Mouse (Mus musculus) kidney, adult 2 months (tissue): ENCODE results near the gene Tmem242. TPM values are rescaled to one million over a fixed set of nuclear protein-coding genes. Genes with fewer than 3 reads are reported as not detected.
"Not testable (repeated sequence)": the region's sequence is repeated elsewhere in the genome, so short reads cannot be mapped to it uniquely, and the experiment has no call there.

Experiments
- DNase-seq: peaks from one replicate; pipeline ENCODE4 v3.0.0; 2021
- H3K27ac ChIP-seq: fragments of 200-500 bp; 2 replicates; pipeline ENCODE4 v1.5.1; 2012; ENCODE audit warnings: low read depth, low read length, control low read depth, inconsistent platforms; ENCODE audit not compliant: insufficient read depth
- H3K27me3 ChIP-seq: fragments of 200-500 bp; replicated peaks from 2 replicates; pipeline ENCODE4 v1.6.1; 2012; ENCODE audit warnings: mild to moderate bottlenecking, moderate library complexity, low read length, inconsistent platforms; ENCODE audit not compliant: control insufficient read depth, insufficient read depth
- H3K36me3 ChIP-seq: fragments of 200-500 bp; 2 replicates; pipeline ENCODE4 v1.6.1; 2012; ENCODE audit warnings: mild to moderate bottlenecking, moderate library complexity, low read length, inconsistent platforms; ENCODE audit not compliant: control insufficient read depth, insufficient read depth
- H3K4me1 ChIP-seq: fragments of 200-500 bp; 2 replicates; pipeline ENCODE4 v1.6.1; 2011; ENCODE audit warnings: low read length; ENCODE audit not compliant: control insufficient read depth, insufficient read depth
- H3K4me3 ChIP-seq: fragments of 200-500 bp; 2 replicates; pipeline ENCODE4 v1.5.1; 2011; ENCODE audit warnings: mild to moderate bottlenecking, low read depth, low read length, control low read depth; ENCODE audit not compliant: insufficient read depth
- CTCF ChIP-seq: fragments of 200-500 bp; conservative IDR thresholded peaks from 2 replicates; pipeline ENCODE4 v1.5.1; 2011; ENCODE audit warnings: low read depth, mild to moderate bottlenecking, control low read depth, low read length, moderate library complexity, mixed read lengths; ENCODE audit not compliant: insufficient read depth, insufficient read length
- POLR2A ChIP-seq: fragments of 200-500 bp; IDR thresholded peaks from one replicate; pipeline ENCODE4 v1.6.1; 2011; ENCODE audit warnings: low read depth, low read length, control low read depth
- WGBS: fragments of 180-500 bp; shearing (Covaris S2); methylation state at CpG from one replicate; pipeline ENCODE4 v1.1.7; 2018; 5-methylcytosine and 5-hydroxymethylcytosine counted together
- polyA plus RNA-seq: library from polyadenylated mRNA; depleted of rRNA; stranded (reverse); fragments of >200 nt; gene quantifications from 2 replicates; pipeline ENCODE4 v1.2.3, GENCODE M21; 2012

Tmem242 gene
- polyA plus RNA-seq, 1 experiment = 28.2 TPM

- DNase-seq = peak; percentile 20
- Histone ChIP-seq H3K36me3 (no peaks in the 10 kb centered on the region), H3K27ac (peak overlapping the region; percentile 41), H3K4me3 (no peak overlapping the region), H3K27me3 (no peaks in the 10 kb centered on the region), H3K4me1 (0 out of 2 replicates have a peak, but pooled peaks cover 5% of the 10 kb centered on the region)
- TF ChIP-seq POLR2A (no peak), CTCF (no peak)
- 38% methylated on average over 8 of the region's 8 CpGs for WGBS
Observed at GRCm38 (mm10) chr17:5466736-5467135, 26.7 kb upstream of the Tmem242 start.

DNA sequence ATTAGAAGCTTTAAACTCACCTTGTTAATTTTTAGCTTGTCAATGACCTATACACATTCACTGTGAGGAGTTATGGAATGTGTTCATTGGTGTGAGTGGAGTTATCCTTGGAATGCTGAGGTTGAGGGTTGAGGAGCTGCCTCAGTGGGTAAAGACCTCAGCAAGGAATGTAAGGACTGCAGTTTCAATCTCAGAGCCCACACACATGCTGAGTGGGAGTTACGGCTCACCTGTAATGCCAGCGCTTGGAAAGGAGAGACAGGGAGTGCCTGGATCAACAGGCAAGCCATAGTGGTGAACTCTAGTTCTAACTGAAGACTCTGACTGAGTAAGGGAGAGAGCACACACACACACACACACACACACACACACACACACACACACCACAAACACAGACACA, 23.9 kb upstream of the Tmem242 start:
- TF ChIP-seq POLR2A = no peak
- TF ChIP-seq CTCF = no peak
- no peaks in the 10 kb centered on the region for H3K36me3 ChIP-seq
- H3K4me1 ChIP-seq = 0 out of 2 replicates have a peak, but pooled peaks cover 5% of the 10 kb centered on the region
- no peak for DNase-seq
- no peak overlapping the region for H3K4me3 ChIP-seq
- H3K27me3 ChIP-seq = no peaks in the 10 kb centered on the region
- 61% methylated on average over 2 of the region's 2 CpGs for WGBS
- H3K27ac ChIP-seq = no peak overlapping the region

DNA sequence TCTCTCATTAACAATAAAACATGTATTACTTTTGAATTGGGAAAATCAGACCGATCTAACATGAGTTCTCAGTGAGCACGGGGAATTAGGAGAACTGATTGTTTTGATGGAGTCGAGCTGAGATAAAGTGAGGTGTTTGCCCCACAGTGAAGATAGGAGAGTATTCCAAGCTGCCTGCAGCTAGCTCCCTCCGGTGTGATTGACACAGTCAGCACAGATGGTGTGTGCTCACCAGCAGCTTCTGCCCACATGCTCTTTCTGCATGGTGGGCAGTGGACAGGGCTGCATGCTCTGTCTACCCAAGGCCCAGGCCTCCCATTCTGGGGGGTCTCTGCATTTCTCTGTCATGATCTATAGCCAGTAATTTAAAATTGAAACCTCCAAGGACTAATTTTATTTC, 13.6 kb upstream of the Tmem242 start:
- Histone ChIP-seq H3K27ac (no peak overlapping the region), H3K4me3 (no peak overlapping the region), H3K4me1 (no peaks in the 10 kb centered on the region), H3K27me3 (no peaks in the 10 kb centered on the region), H3K36me3 (no peaks in the 10 kb centered on the region)
- DNase-seq = no peak
- WGBS = 86% methylated on average over 4 of the region's 4 CpGs
- no peak for TF ChIP-seq CTCF
- TF ChIP-seq POLR2A = no peak

DNA sequence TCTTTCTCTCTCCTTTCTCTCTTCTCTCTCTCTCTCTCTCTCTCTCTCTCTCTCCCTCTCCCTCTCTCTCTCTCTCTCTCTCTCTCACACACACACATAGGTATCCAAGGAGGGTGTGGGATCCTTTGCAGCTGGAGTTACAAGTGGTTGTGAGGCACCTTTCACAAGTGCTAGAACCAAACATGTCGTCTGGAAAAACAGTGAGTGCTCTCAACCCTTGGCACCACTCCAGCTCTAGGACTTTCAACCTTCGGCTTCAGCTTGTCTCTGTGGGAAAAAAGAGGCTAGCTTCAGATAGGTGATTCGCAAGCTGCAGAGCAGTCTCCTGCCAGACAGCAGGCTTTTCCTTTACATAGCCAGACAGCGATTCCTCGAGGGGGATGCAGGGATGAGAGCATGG, 3.7 kb upstream of the Tmem242 start:
- DNase-seq = peak; percentile 61
- TF ChIP-seq POLR2A = no peak
- TF ChIP-seq CTCF = no peak
- no peaks in the 10 kb centered on the region for H3K4me1 ChIP-seq
- WGBS = 37% methylated on average over 5 of the region's 5 CpGs
- no peaks in the 10 kb centered on the region for H3K27me3 ChIP-seq
- no peaks in the 10 kb centered on the region for H3K36me3 ChIP-seq
- no peak overlapping the region for H3K4me3 ChIP-seq
- H3K27ac ChIP-seq = no peak overlapping the region

GRCm38 (mm10) chr17:5443260-5443659, 3.2 kb upstream of the Tmem242 start:
- Histone ChIP-seq H3K27me3 (no peaks in the 10 kb centered on the region), H3K27ac (no peak overlapping the region), H3K4me3 (no peak overlapping the region), H3K4me1 (no peaks in the 10 kb centered on the region), H3K36me3 (no peaks in the 10 kb centered on the region)
- DNase-seq = no peak
- WGBS = 66% methylated on average over 3 of the region's 3 CpGs
- TF ChIP-seq CTCF = no peak
- TF ChIP-seq POLR2A = no peak

DNA sequence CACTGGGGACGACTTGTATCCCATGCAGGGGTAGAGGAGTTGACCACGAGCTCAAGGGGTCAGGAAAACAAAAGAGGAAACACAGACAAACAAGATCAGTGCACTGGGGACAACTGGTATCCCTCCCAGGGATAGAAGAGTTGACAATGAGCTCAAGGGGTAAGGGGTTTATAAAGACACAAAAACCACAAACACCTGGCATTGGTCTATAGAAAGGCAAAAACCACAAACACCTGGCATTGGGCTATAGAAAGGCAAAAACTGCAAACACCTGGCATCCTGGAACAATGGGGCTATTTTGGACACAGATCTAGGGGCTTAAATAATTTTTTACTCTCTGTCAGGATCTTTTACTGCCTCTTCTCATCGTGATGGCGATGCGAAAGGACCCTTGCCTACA, 2.3 kb upstream of the Tmem242 start:
- not testable (repeated sequence) for H3K27me3 ChIP-seq, H3K36me3 ChIP-seq, H3K4me3 ChIP-seq, H3K4me1 ChIP-seq, DNase-seq, H3K27ac ChIP-seq
- WGBS = 85% methylated on average over 5 of the region's 5 CpGs

- 2% methylated on average over 8 of the region's 8 CpGs for WGBS
- H3K27ac ChIP-seq = peak overlapping the region; percentile 72
- H3K4me3 ChIP-seq = peak overlapping the region; percentile 80
- DNase-seq = no peak
- TF ChIP-seq POLR2A (no peak), CTCF (no peak)
- no peaks in the 10 kb centered on the region for H3K27me3 ChIP-seq
- H3K4me1 ChIP-seq = no peaks in the 10 kb centered on the region
- H3K36me3 ChIP-seq = no peaks in the 10 kb centered on the region
Observed at GRCm38 (mm10) chr17:5439831-5440158, 264 bp downstream of the Tmem242 start.

DNA sequence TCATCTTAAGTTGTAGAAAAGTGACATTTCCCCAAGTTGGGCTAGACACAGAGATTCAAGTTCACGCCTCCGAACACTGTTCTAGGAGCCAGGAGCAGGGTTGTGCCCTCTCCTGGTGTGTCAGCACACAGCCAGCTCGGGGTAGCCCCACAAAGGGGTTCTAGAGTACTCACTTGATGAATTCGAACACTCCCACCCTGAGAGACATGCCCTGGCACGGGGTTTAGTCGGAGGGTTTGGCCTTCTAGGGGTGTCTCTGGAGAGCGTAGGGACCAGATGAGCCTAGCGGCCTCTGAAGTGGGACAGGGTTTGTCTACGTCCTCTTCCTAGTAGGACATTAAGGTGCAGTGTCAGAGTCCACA, 10.3 kb downstream of the Tmem242 start:
- Histone ChIP-seq H3K4me3 (no peak overlapping the region), H3K4me1 (no peaks in the 10 kb centered on the region; the same call in 1 of the 2 replicates), H3K27ac (no peak overlapping the region), H3K27me3 (no peaks in the 10 kb centered on the region), H3K36me3 (no peaks in the 10 kb centered on the region)
- TF ChIP-seq POLR2A = no peak
- TF ChIP-seq CTCF = no peak
- DNase-seq = no peak
- 77% methylated on average over 9 of the region's 9 CpGs for WGBS
